Mouse (Mus musculus) forebrain, embryonic 10.5 days (tissue): ENCODE measurements around the gene Ptprk. TPM values are rescaled to one million over a fixed set of nuclear protein-coding genes. Genes with fewer than 3 reads are reported as not detected.

ENCODE experiments used
- DNase-seq: peaks from one replicate; pipeline ENCODE4 v3.0.0-alpha.2; 2017; ENCODE audit warnings: low spot score; ENCODE audit errors: extremely low spot score
- H3K27ac ChIP-seq: fragments of 300-500 bp; sonication (generic); 2 replicates; pipeline ENCODE4 v1.5.1; 2016; ENCODE audit warnings: mild to moderate bottlenecking
- H3K27me3 ChIP-seq: fragments of 300-500 bp; sonication (generic); 2 replicates; pipeline ENCODE4 v1.6.1; 2016; ENCODE audit warnings: mild to moderate bottlenecking; ENCODE audit not compliant: poor library complexity, severe bottlenecking
- H3K36me3 ChIP-seq: fragments of 300-500 bp; sonication (generic); replicated peaks from 2 replicates; pipeline ENCODE4 v1.6.1; 2016; ENCODE audit warnings: mild to moderate bottlenecking, moderate library complexity
- H3K4me1 ChIP-seq: fragments of 300-500 bp; sonication (generic); 2 replicates; pipeline ENCODE4 v1.6.1; 2016
- H3K4me3 ChIP-seq: fragments of 300-500 bp; sonication (generic); 2 replicates; pipeline ENCODE4 v1.5.1; 2016; ENCODE audit warnings: mild to moderate bottlenecking, moderate library complexity
- H3K9me3 ChIP-seq: fragments of 300-500 bp; sonication (generic); 2 replicates; pipeline ENCODE4 v1.6.1; 2016; ENCODE audit warnings: mild to moderate bottlenecking, moderate library complexity
- WGBS: fragments of 180-500 bp; shearing (Covaris S2); methylation state at CpG from one replicate; pipeline ENCODE4 v1.1.7; 2016; 5-methylcytosine and 5-hydroxymethylcytosine counted together
- polyA plus RNA-seq: library from polyadenylated mRNA; unstranded; fragments of >200 nt; fragmentation: Nextera tagmentation; extraction: Ambion mirVana; gene quantifications from 2 replicates; pipeline ENCODE4 v1.2.1, GENCODE M21; 2016

Ptprk gene
- polyA plus RNA-seq, result 37.3 and 38.1 TPM in 2 replicates

- peak; percentile 89 for DNase-seq
- Histone ChIP-seq H3K27me3 (no peaks in the 10 kb centered on the region), H3K36me3 (no peaks in the 10 kb centered on the region), H3K27ac (peak within 1 kb of the TSS; percentile 98), H3K9me3 (no peaks in the 10 kb centered on the region), H3K4me3 (peak within 1 kb of the TSS; percentile 78), H3K4me1 (peaks cover 25% of the 10 kb centered on the region)
- WGBS, result under 1% methylated on average over 76 of the region's 77 CpGs
Observed at GRCm38 (mm10) chr10:28074653-28075451, at the start of gene Ptprk. Gene Ptprk, plus strand, starts transcription at chr10:28074820.

- DNase-seq, result no peak
- no peaks in the 10 kb centered on the region for H3K36me3 ChIP-seq
- H3K27me3 ChIP-seq, result no peaks in the 10 kb centered on the region
- no peak overlapping the region for H3K27ac ChIP-seq
- WGBS, result 80% methylated on average over 2 of the region's 2 CpGs
- H3K4me3 ChIP-seq, result no peak overlapping the region
- no peaks in the 10 kb centered on the region for H3K9me3 ChIP-seq
- no peaks in the 10 kb centered on the region for H3K4me1 ChIP-seq
Observed at GRCm38 (mm10) chr10:28027791-28028190, 46.8 kb upstream of the Ptprk start.

- H3K27me3 ChIP-seq, result no peaks in the 10 kb centered on the region
- no peaks in the 10 kb centered on the region for H3K36me3 ChIP-seq
- no peak overlapping the region for H3K27ac ChIP-seq
- H3K4me1 ChIP-seq, result no peaks in the 10 kb centered on the region
- H3K9me3 ChIP-seq, result no peaks in the 10 kb centered on the region
- 96% methylated on average over 1 of the region's 1 CpGs for WGBS
- no peak for DNase-seq
- H3K4me3 ChIP-seq, result no peak overlapping the region
Observed at GRCm38 (mm10) chr10:28036456-28036855, 38.2 kb upstream of the Ptprk start.

- Histone ChIP-seq H3K27me3 (no peaks in the 10 kb centered on the region), H3K4me3 (no peak overlapping the region), H3K9me3 (no peaks in the 10 kb centered on the region), H3K4me1 (no peaks in the 10 kb centered on the region), H3K27ac (no peak overlapping the region), H3K36me3 (no peaks in the 10 kb centered on the region)
- DNase-seq, result no peak
- 86% methylated on average over 4 of the region's 4 CpGs for WGBS
Observed at GRCm38 (mm10) chr10:28054764-28055163, 19.9 kb upstream of the Ptprk start.

GRCm38 (mm10) chr10:28059222-28059621 is 15.4 kb upstream of the Ptprk start:
- Histone ChIP-seq H3K4me1 (no peaks in the 10 kb centered on the region), H3K4me3 (no peak overlapping the region), H3K36me3 (no peaks in the 10 kb centered on the region), H3K27me3 (no peaks in the 10 kb centered on the region), H3K9me3 (no peaks in the 10 kb centered on the region), H3K27ac (no peak overlapping the region)
- WGBS, result 88% methylated on average over 1 of the region's 1 CpGs
- DNase-seq, result no peak

GRCm38 (mm10) chr10:28067997-28068396 is 6.6 kb upstream of the Ptprk start:
- no peaks in the 10 kb centered on the region for H3K9me3 ChIP-seq
- H3K4me1 ChIP-seq, result no peaks in the 10 kb centered on the region
- no peak overlapping the region for H3K4me3 ChIP-seq
- no peak overlapping the region for H3K27ac ChIP-seq
- WGBS, result 95% methylated on average over 5 of the region's 5 CpGs
- DNase-seq, result no peak
- no peaks in the 10 kb centered on the region for H3K36me3 ChIP-seq
- no peaks in the 10 kb centered on the region for H3K27me3 ChIP-seq

GRCm38 (mm10) chr10:28073991-28074652 is 498 bp upstream of the Ptprk start:
- peak overlapping the region; percentile 78 for H3K4me3 ChIP-seq
- H3K27me3 ChIP-seq, result no peaks in the 10 kb centered on the region
- H3K9me3 ChIP-seq, result no peaks in the 10 kb centered on the region
- H3K36me3 ChIP-seq, result no peaks in the 10 kb centered on the region
- under 1% methylated on average over 26 of the region's 26 CpGs for WGBS
- peaks cover 25% of the 10 kb centered on the region for H3K4me1 ChIP-seq
- peak overlapping the region; percentile 98 for H3K27ac ChIP-seq
- DNase-seq, result peak; percentile 34

GRCm38 (mm10) chr10:28075491-28076035 is 943 bp downstream of the Ptprk start:
- peak; percentile 61 for DNase-seq

GRCm38 (mm10) chr10:28076036-28076855 is 1.6 kb downstream of the Ptprk start:
- Histone ChIP-seq H3K36me3 (no peaks in the 10 kb centered on the region), H3K4me3 (peak overlapping the region; percentile 78), H3K27ac (peak overlapping the region; percentile 98), H3K9me3 (no peaks in the 10 kb centered on the region), H3K4me1 (peaks cover 25% of the 10 kb centered on the region), H3K27me3 (no peaks in the 10 kb centered on the region)
- DNase-seq, result peak; percentile 18
- 5% methylated on average over 30 of the region's 30 CpGs for WGBS

More at GRCm38 (mm10) chr10:28075491-28076035, 943 bp downstream of the Ptprk start:
- Histone ChIP-seq H3K4me1 (peaks cover 25% of the 10 kb centered on the region), H3K36me3 (no peaks in the 10 kb centered on the region), H3K4me3 (peak overlapping the region; percentile 78), H3K27me3 (no peaks in the 10 kb centered on the region), H3K9me3 (no peaks in the 10 kb centered on the region), H3K27ac (peak overlapping the region; percentile 98)
- under 1% methylated on average over 22 of the region's 22 CpGs for WGBS

GRCm38 (mm10) chr10:28078270-28078669 is 3.6 kb downstream of the Ptprk start:
- peaks cover 24% of the 10 kb centered on the region for H3K4me1 ChIP-seq
- H3K4me3 ChIP-seq, result no peak overlapping the region
- H3K36me3 ChIP-seq, result no peaks in the 10 kb centered on the region
- DNase-seq, result no peak
- H3K9me3 ChIP-seq, result no peaks in the 10 kb centered on the region
- WGBS, result 97% methylated on average over 1 of the region's 1 CpGs
- H3K27me3 ChIP-seq, result no peaks in the 10 kb centered on the region
- H3K27ac ChIP-seq, result no peak overlapping the region

GRCm38 (mm10) chr10:28081221-28081620 is 6.6 kb downstream of the Ptprk start:
- Histone ChIP-seq H3K4me3 (no peak overlapping the region), H3K27ac (no peak overlapping the region), H3K9me3 (no peaks in the 10 kb centered on the region), H3K27me3 (no peaks in the 10 kb centered on the region), H3K4me1 (peaks cover 21% of the 10 kb centered on the region), H3K36me3 (no peaks in the 10 kb centered on the region)
- DNase-seq, result no peak
- WGBS, result 92% methylated on average over 2 of the region's 2 CpGs

GRCm38 (mm10) chr10:28083183-28083582 is 8.6 kb downstream of the Ptprk start:
- H3K27me3 ChIP-seq, result no peaks in the 10 kb centered on the region
- no peak for DNase-seq
- no peak overlapping the region for H3K27ac ChIP-seq
- no peaks in the 10 kb centered on the region for H3K36me3 ChIP-seq
- H3K9me3 ChIP-seq, result no peaks in the 10 kb centered on the region
- H3K4me3 ChIP-seq, result no peak overlapping the region
- WGBS, result 87% methylated on average over 2 of the region's 2 CpGs
- peaks cover 14% of the 10 kb centered on the region for H3K4me1 ChIP-seq
